Mouse (Mus musculus): ENCODE data around the gene Fosl1.

The Fosl1 gene

DNA sequence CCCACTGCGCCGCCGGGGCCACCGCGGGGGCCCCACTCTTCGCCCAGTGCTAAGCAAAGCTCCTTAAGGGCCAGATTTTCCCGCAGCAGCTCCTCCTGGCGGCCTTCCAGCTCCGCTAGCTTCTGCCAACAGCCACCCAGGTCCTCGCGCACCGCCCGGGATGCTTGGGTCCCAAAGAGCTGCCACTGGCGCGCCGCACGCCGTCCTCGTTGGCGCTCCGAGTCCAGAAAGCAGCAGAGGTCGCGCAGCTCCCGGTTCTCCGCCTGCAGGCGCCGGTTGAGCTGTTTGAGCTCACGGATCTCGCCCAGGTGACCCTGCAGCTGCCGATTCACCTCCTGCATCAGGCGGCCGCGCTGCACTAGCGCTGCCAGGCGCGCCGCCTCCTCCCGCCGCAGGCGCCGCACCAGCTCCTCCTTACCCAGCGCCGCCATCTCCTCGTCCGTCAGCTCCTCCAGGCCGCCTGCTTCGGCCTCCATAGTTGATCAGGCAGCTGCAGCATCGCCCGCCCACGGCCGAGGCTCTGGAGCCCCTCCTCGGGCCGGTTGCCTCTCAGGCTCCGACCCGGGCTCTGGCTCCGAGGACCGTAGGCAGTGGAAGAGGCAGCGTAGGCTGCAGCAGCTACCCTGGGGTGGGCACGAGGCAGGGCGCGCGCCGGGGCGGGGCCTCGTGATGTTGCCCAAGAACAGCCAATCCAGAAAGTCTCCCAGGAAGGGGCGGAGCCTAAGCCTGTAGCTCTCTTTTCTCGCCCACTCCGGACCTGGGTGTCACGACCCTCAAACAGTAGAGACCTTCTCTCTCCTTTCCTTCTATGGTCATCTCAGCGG is 9.8 kb downstream of the Fosl1 start:
- peak; percentile 90 for DNase-seq (ENCODE audit: low read depth, low spot score)

DNA sequence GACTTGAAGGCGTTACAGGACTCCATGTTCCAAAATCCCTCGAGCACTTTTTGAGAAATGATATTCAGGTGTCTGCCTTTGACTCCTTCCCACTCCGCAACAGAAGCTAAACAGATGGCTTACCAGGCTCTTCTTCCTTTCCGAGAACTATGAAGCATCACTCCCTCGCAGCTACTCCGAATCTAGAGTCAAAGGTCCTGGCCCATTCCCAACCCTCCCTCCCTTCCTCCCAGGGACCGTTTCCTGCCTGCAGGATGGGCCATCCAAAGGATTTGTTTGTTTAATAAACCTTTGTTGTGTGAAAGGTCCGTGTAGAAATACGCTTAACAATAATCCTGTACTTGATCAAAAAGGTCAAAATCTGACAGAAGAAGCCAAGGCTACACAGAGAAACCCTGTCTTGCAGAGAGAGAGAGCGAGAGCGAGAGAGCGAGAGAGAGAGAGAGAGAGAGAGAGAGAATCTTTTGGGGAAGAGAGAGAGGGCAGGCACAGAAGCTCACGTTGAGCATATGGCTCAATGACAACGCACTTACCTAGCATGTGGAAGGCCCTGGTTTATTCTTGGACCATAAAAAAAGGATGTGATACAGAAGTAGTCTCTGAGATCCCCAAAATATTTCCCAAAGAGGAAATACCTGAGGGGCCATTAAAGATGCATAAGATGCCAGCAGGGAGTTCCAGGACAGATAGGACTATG is 10.5 kb downstream of the Fosl1 start, which contains the start of gene Ccdc85b:
Gene Ccdc85b (minus strand): TSS at position 149 of the 697 bp plus-strand sequence.
- DNase-seq (ENCODE audit: low read depth, low spot score) = no peak

DNA sequence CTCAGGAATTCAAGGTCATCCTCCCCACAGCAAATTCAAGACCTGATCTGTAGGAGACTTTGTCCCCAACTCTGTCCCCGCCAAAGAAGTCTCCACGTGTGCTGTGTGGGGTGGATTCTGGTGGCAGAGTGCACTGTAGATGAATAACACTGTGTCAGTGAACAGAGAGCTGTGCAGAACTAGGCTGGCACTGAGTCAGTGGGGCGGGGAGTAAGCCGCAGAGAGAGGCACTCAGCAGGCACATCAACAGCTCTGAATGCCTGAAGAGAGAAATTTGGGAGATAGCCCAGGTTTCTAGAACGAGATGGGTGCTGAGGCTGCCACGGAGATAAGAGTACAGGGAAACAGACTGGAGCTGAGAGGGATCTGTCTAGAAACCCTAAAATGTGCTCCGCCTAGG is 11.7 kb downstream of the Fosl1 start:
- DNase-seq (ENCODE audit: low read depth, low spot score) = no peak

DNA sequence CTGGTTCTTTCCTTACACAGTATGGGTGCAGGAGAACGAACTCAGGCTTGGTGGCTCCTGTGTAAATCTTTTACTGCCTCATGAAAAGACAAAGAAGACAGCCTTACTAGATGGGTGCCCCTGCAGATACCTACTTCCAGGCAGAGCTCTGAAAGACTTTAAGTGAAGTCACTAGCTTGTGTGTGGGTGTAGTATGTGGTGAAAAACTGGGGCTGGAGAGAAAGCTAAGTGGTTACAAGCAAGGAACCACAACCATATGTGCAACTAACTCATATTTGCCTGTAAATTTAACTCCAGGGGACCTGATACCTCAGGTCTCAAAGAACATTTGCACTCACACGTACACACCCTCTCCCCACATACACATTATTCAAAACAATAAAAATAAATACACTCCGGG is 12.5 kb downstream of the Fosl1 start:
- DNase-seq (ENCODE audit: low read depth, low spot score) = no peak

DNA sequence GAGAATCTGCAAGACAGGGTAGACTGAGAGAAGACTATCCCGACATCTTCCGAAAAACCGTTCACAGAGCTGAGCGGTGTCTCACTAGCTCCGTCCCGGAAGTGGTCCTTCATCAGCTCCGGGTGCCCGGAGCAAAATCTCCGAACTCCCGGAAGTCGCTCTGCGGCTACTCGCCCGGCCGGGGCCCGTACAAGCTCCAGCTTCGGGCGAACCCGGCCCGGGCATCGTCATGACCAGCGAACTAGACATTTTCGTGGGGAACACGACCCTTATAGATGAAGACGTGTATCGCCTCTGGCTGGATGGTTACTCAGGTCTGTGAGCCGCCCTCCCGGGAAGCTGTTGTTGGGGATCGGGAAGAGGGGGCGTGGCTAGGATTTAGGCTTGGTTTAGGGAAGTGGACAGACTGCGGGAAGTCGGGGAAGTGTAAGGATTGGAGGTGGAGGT is 13.1 kb downstream of the Fosl1 start, which contains the start of gene Fibp:
Gene Fibp (plus strand): TSS at position 151 of the 447 bp plus-strand sequence.
- peak; percentile 78 for DNase-seq (ENCODE audit: low read depth, low spot score)

DNA sequence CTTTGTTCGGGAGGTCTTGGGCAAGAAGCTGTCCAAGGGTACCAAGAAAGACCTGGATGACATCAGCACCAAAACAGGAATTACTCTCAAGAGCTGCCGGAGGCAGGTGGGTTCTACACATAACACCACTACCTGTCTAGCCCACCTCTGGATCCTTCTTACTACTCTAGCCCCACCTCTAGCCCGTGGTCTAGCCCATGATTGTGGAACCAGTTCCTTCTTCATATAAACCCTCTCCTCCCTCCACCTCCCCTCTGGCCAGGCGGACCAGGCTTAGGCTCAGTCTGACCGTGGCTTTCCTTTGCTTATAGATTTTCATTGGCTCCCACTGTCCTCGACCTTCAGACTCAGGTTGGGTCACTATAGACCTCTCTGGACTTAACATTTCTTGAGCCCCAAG is 14.1 kb downstream of the Fosl1 start:
- no peak for DNase-seq (ENCODE audit: low read depth, low spot score)

DNA sequence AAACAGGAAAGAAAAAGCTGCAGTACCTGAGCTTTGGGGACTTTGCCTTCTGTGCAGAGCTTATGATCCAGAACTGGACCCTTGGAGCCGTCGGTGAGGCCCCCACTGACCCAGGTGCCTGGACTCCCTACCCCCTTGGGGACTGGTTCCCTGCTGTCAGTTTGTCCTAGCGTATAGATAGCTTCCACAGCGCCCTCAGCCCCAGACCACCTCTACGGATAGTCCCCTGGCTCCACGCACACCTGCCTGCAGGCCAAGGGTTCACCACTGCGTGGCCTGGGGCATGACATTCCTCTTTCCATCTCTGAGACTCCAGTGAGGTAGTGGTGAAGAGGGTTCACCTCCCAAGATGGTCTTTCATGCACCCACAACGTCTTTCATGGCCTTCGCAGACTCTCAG is 15.9 kb downstream of the Fosl1 start:
- no peak for DNase-seq (ENCODE audit: low read depth, low spot score)

DNA sequence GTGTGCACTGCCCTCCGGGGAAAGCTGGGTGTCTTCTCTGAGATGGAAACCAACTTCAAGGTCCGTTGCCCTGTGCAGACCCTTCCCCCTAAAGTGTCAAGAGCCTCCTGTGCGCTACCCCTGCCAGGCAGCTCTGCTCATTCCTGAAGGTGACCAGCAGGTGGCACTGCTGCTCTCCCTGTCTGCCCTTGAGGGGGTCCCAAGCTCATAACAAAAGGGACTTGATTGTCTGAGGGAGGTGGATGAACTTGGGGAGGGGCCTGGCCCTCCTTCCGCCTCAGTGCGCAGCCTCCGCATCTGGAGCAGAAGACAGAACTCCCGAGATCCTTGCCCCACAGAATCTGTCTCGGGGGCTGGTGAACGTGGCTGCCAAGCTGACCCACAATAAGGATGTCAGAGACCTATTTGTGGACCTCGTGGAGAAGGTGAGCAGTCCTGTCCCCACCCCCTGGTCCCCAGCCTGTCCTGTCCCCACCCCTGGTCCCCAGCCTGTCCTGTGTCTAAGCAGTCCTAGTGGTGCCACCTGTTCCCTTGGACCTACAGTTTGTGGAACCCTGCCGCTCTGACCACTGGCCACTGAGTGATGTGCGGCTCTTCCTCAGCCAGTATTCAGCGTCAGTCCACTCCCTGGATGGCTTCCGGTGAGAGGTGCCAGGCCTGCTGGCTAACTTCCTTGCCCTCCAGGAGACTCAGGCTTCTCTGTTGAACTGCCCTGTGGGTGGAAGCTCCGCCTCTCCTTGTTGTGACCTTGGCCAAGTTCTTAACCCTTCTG is 16.6 kb downstream of the Fosl1 start:
- DNase-seq (ENCODE audit: low read depth, low spot score) = peak; percentile 74

DNA sequence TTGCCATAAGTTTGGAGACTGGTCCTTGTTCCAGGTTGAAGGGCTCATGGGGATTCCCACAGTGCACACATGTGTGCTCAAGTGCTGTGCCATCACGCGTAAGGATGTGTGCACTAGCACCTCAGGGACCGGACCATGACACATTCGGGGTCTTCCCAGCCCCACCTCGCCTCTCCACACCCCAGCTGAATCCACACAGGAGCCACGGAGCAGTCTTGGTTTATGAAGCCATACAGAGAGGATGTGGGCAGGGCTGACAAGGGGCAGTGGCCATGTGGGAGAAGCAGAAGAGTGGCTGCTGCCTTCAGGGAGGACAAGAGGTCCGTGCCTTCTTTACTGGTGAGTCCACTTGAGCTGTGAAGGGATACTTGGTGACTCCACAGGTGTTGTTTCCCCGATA is 17.7 kb downstream of the Fosl1 start:
- no peak for DNase-seq (ENCODE audit: low read depth, low spot score)

DNA sequence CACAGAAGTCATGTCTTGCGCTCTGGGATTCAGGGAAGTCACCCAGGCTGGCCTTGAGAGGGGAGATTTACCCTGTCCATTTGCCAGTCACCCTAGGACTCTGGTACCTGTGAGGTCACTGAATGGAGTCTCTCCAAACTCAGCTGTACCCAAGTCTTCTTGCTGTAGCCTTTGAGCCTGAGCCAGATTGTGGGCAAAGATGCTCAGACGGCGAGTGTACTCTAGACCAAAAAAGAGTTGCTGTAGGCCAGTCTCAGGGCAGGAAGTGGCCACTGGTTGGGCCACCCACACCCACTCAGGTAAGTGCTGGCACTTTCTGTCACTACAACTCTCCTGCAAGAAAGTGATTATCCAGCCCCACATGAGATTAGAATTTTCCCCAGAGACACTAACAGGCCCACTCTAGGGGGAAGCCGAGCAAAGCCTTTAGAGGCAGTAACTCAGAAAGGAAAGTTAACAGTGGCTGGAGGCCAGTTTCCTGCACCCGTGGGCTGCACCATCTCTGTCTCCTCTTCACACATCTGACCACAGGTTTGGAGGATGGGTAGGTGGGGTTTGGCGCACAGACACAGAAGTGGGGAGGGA is 19.7 kb downstream of the Fosl1 start:
- no peak for DNase-seq (ENCODE audit: low read depth, low spot score)

DNA sequence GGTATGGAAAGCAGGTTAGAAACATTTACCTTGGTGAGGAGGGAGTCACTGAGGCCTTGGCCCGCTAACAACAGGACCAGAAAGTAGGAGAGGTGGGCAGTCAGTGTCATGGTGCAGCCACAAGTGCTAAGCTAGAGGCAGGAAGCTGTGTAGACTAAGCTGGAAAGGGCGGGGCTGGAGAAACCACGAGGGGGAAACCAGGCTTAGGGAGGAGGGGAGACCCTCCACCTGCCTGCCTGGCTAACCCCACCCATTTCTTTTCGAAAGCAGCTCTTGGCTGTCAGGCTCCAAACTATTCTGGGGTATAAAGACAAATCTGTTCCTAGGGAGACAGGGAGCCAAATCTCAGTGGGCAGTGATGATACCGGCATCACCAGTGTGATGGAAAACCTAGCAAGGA is 21.0 kb downstream of the Fosl1 start, which contains the start of gene Ctsw:
Gene Ctsw (minus strand): TSS at position 134 of the 400 bp plus-strand sequence.
- DNase-seq (ENCODE audit: low read depth, low spot score) = no peak

DNA sequence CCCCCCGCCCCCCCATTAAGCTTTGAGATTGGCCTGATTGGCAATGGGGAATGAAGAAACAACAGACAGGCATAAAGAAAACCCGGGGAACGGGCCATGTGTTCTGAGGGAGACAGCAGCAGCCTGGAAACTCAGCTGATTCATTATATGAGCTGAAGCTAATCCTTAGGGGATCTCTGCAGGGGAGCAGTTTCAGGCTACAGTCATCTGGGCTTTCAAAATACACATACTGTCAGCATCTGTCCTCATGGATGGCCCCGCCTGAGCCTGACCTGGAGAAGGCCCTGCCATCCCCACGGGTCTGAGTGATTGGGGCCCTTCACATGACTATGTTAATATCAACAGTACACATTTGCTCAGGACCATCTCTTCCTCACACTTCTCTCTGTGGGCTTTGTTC is 24.5 kb downstream of the Fosl1 start:
- no peak for DNase-seq (ENCODE audit: low read depth, low spot score)

DNA sequence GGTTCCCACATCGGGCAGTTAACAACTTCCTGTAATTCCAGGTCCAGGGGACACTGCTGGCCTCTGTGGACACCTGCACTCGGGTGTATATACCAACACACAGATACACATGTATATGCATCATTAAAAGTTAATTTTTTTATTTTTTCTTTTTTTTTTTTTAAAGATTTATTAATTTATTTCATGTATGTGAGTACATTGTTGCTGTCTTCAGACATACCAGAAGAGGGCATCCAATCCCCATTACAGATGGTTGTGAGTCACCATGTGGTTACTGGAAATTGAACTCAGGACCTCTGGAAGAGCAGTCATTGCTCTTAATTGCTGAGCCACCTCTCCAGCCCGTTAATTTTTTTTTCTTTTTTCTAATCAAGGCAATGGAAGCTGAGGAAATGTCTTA is 25.5 kb downstream of the Fosl1 start:
- DNase-seq (ENCODE audit: low read depth, low spot score) = no peak

DNA sequence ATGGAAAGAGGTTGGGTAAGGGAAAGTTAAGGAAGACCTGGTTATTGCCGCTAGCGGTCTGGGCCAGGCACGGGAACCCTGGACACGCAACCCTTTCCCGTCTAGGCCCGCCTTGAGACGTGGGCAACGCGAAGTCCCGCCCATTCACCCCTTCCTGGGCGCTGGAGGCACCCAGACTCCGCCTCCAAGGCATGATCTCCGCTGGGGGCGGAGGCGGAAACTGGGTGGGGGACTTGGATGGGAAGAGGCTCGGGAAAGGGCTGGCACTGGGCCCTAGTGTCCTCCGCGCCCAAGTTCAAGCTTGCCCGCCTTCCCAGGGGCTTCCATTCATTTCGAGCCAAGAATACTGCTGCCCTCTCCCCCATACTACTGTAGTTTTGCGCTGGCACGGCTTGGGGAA is 26.4 kb downstream of the Fosl1 start, which contains the start of gene Efemp2:
Gene Efemp2 (plus strand): TSS at position 235 of the 400 bp plus-strand sequence.
- peak; percentile 61 for DNase-seq (ENCODE audit: low read depth, low spot score)

DNA sequence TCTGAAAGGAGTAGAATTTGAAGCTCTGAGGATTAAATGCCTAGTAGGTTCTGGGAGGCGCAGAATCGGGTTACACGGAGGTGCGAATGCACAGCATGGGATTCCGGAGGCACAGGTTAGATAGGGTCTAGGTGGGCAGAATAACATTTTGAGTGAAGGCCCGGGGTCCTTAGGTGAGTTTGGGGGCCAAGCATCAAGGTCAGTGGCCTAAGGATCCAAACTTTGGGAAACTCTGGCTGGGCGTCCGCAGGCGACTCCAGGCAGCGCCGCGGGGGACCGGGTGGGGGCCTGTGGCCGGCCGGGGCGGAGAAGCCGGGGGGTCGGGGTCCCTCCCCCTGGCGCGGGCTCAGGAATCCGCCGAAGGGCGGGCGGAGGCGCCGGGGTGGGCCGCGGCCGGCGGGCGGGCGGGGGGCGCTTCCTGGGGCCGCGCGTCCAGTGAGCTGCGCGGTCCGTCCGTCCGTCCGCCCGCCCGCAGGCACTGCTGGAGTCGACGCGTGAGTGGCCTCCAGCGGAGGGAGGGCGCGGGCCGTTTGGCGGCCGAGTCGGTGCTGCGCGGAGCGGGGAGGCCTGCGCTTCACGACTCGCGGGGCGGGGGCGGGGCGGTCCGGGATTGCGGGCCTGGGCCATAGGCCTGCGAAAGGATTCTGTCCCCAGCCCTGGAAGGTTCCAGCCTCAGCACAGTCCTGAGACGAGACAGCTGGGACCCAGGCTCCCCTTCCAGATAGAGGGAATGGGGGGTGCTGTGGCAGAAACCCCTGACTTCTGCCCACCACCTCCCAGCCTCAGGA is 27.1 kb downstream of the Fosl1 start:
- no peak for DNase-seq (ENCODE audit: low read depth, low spot score)

DNA sequence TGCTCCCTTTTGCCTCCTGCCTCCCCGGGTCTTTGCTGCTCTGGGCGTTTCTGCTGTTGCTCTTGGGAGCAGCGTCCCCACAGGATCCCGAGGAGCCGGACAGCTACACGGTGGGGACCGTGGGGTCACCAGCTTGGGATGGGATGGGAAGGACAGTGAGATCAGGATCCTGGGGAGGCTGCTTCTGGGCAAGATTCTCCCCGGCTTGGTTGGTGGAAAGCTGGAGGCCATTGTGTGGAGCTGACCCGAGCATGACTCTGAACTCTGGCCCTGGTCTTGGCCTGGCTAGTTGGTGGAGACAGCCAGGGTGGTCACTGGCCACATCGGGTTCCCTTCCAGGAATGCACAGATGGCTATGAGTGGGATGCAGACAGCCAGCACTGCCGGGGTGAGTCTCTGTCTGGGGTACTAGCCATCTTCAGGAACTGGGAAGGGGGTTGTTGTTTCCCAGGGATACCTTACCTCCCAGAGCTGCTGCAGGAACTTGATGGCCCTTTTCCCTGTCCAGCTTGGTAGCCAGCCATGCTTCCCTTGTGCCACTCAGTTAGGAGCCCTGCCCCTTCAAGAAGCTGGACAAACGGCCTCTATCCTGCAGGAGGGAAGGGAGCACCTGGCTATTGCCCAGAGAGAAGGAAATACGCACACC is 27.8 kb downstream of the Fosl1 start:
- DNase-seq (ENCODE audit: low read depth, low spot score) = no peak

DNA sequence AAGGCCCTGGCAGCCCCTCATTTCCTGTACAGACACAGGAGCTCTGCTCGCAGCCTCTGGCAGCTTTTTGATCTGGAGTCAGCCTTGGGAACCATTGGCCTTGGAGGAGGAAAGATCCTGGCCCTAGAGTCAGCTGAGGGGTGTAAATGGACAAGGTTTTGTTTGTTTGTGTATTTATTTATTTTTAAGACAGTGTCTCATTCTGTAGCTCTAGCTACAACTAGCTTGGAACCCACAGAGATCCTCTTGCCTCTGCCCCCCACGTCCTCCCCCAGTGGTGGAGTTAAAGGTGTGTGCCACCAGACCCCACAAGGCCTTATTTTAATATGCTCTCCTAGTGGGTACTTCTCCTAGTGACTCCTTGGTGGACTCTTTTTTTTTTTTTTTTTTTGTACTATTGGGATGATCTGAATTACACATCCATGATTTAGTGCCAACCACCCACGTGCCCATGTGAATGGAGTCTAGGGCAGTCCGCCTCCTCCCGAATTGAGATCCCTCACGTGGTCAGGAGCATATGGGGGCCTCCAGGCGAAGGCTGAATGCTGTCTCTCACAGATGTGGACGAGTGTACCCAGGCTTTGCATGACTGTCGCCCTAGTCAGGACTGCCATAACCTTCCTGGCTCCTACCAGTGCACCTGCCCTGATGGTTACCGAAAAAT is 29.8 kb downstream of the Fosl1 start:
- no peak for DNase-seq (ENCODE audit: low read depth, low spot score)

DNA sequence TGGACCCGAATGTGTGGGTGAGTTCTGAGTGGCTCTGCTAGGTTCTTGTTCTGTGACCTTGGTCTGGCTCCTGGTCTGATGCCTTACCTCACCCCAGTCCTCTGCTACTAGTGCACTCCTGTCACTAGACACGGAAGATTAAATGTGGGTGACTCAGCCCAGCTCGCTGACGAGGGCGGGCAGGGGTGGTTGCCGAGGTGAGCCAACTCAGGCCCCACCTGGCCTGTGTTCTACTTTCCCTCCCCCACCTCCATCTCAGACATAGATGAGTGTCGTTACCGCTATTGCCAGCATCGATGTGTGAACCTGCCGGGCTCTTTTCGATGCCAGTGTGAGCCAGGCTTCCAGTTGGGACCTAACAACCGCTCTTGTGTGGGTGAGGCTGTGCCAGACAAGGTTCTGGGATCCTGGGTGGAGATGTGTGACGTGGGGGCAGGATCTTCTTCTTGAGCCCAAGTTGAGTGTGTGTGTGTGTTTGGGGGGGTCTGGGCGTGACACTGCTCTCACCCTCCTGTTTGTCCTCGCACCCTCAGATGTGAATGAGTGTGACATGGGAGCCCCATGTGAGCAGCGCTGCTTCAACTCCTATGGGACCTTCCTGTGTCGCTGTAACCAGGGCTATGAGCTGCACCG is 30.4 kb downstream of the Fosl1 start:
- no peak for DNase-seq (ENCODE audit: low read depth, low spot score)

DNA sequence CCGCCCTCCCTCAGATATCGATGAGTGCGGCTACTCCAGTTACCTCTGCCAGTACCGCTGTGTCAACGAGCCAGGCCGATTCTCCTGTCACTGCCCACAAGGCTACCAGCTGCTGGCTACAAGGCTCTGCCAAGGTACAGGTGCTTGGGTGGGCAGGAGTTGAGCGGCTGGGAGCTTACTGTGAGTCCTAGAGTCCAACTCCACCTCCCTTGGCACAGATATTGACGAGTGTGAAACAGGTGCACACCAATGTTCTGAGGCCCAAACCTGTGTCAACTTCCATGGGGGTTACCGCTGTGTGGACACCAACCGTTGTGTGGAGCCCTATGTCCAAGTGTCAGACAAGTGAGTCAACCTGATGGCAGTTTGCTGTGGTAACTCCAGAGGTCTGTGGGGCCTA is 32.7 kb downstream of the Fosl1 start:
- DNase-seq (ENCODE audit: low read depth, low spot score) = no peak
